Mouse (Mus musculus) neural tube, embryonic 13.5 days (tissue): ENCODE measurements around the gene 6030468B19Rik. TPM values are rescaled to one million over a fixed set of nuclear protein-coding genes. Genes with fewer than 3 reads are reported as not detected.
"Not testable (repeated sequence)": the region's sequence is repeated elsewhere in the genome, so short reads cannot be mapped to it uniquely, and the experiment has no call there.

ENCODE experiments used
- ATAC-seq: fragments of 200-750 bp; cut with Nextera tagmentation; 2 replicates; pipeline ENCODE4 v1.8.0; 2017; ENCODE audit warnings: low read depth, mild to moderate bottlenecking, moderate TSS enrichment, moderate library complexity
- H3K27ac ChIP-seq: fragments of 300-500 bp; sonication (generic); replicated peaks from 2 replicates; pipeline ENCODE4 v1.5.1; 2015; ENCODE audit warnings: moderate library complexity, mild to moderate bottlenecking, inconsistent platforms
- H3K27me3 ChIP-seq: fragments of 300-500 bp; sonication (generic); 2 replicates; pipeline ENCODE4 v1.6.1; 2015; ENCODE audit warnings: mild to moderate bottlenecking, inconsistent platforms
- H3K36me3 ChIP-seq: fragments of 300-500 bp; sonication (generic); 2 replicates; pipeline ENCODE4 v1.6.1; 2015; ENCODE audit warnings: mild to moderate bottlenecking, inconsistent platforms
- H3K4me1 ChIP-seq: fragments of 300-500 bp; sonication (generic); replicated peaks from 2 replicates; pipeline ENCODE4 v1.6.1; 2015; ENCODE audit warnings: inconsistent platforms
- H3K4me2 ChIP-seq: fragments of 300-500 bp; sonication (generic); 2 replicates; pipeline ENCODE4 v1.6.1; 2015; ENCODE audit warnings: inconsistent platforms, mild to moderate bottlenecking, moderate library complexity
- H3K4me3 ChIP-seq: fragments of 300-500 bp; sonication (generic); 2 replicates; pipeline ENCODE4 v1.5.1; 2015; ENCODE audit warnings: mild to moderate bottlenecking, inconsistent platforms
- H3K9ac ChIP-seq: fragments of 300-500 bp; sonication (generic); 2 replicates; pipeline ENCODE4 v1.6.1; 2015; ENCODE audit warnings: moderate library complexity, mild to moderate bottlenecking, inconsistent platforms
- H3K9me3 ChIP-seq: fragments of 300-500 bp; sonication (generic); 2 replicates; pipeline ENCODE4 v1.6.1; 2016; ENCODE audit warnings: inconsistent platforms
- WGBS: fragments of 180-500 bp; shearing (Covaris S2); methylation state at CpG from one replicate; pipeline ENCODE4 v1.1.7; 2015; 5-methylcytosine and 5-hydroxymethylcytosine counted together
- polyA plus RNA-seq: library from polyadenylated mRNA; unstranded; fragments of >200 nt; fragmentation: Nextera tagmentation; extraction: Ambion mirVana; gene quantifications from 2 replicates; pipeline ENCODE4 v1.2.1, GENCODE M21; 2015

The 6030468B19Rik gene
- polyA plus RNA-seq, 1 experiment from 2014 or later = 0.18 TPM

- Histone ChIP-seq H3K36me3 (no peaks in the 10 kb centered on the region), H3K4me1 (peaks cover 58% of the 10 kb centered on the region), H3K4me3 (peak overlapping the region; percentile 32), H3K27me3 (peaks cover 49% of the 10 kb centered on the region), H3K27ac (peak overlapping the region; percentile 78), H3K9ac (peak overlapping the region; percentile 66), H3K4me2 (peak overlapping the region; percentile 57), H3K9me3 (no peaks in the 10 kb centered on the region)
- 4% methylated on average over 17 of the region's 17 CpGs for WGBS
- ATAC-seq = peak; percentile 17; the same call in 1 of the 2 replicates
Measured at GRCm38 (mm10) chr11:117780199-117780515, 17.3 kb upstream of the 6030468B19Rik start.

- ATAC-seq = no peak
- H3K9ac ChIP-seq = peak overlapping the region; percentile 66; the same call in 1 of the 2 replicates
- no peaks in the 10 kb centered on the region for H3K9me3 ChIP-seq
- WGBS = 6% methylated on average over 19 of the region's 19 CpGs
- peaks cover 54% of the 10 kb centered on the region for H3K27me3 ChIP-seq
- no peaks in the 10 kb centered on the region for H3K36me3 ChIP-seq
- H3K4me2 ChIP-seq = peak overlapping the region; percentile 57
- peak overlapping the region; percentile 32 for H3K4me3 ChIP-seq
- H3K27ac ChIP-seq = peak overlapping the region; percentile 78
- H3K4me1 ChIP-seq = peaks cover 58% of the 10 kb centered on the region
Measured at GRCm38 (mm10) chr11:117780582-117781111, 16.8 kb upstream of the 6030468B19Rik start.

GRCm38 (mm10) chr11:117781199-117781821 is 16.1 kb upstream of the 6030468B19Rik start:
- ATAC-seq = no peak
- H3K9ac ChIP-seq = no peak overlapping the region
- peak overlapping the region; percentile 52 for H3K27ac ChIP-seq
- H3K4me2 ChIP-seq = peak overlapping the region; percentile 57
- H3K4me1 ChIP-seq = peaks cover 58% of the 10 kb centered on the region
- 23% methylated on average over 18 of the region's 18 CpGs for WGBS
- peak overlapping the region; percentile 32; the same call in 1 of the 2 replicates for H3K4me3 ChIP-seq
- peaks cover 54% of the 10 kb centered on the region for H3K27me3 ChIP-seq
- no peaks in the 10 kb centered on the region for H3K9me3 ChIP-seq
- H3K36me3 ChIP-seq = no peaks in the 10 kb centered on the region

- H3K4me3 ChIP-seq = peak within 1 kb of the TSS; percentile 32
- H3K9me3 ChIP-seq = no peaks in the 10 kb centered on the region
- H3K4me1 ChIP-seq = peaks cover 58% of the 10 kb centered on the region
- ATAC-seq = no peak
- H3K4me2 ChIP-seq = peak within 1 kb of the TSS; percentile 57
- peak within 1 kb of the TSS; percentile 61 for H3K9ac ChIP-seq
- H3K36me3 ChIP-seq = no peaks in the 10 kb centered on the region
- peak within 1 kb of the TSS; percentile 52 for H3K27ac ChIP-seq
- WGBS = 37% methylated on average over 24 of the region's 24 CpGs
- peaks cover 54% of the 10 kb centered on the region for H3K27me3 ChIP-seq
Measured at GRCm38 (mm10) chr11:117781993-117782704, 15.3 kb upstream of the 6030468B19Rik start, which contains the start of the genes Tmc8 and Tmc6. Gene Tmc8, plus strand, starts transcription at chr11:117782076. Gene Tmc6, minus strand, starts transcription at chr11:117782198.

- Histone ChIP-seq H3K4me2 (peak overlapping the region; percentile 56), H3K27ac (0 out of 2 replicates have a peak overlapping the region, but pooled peaks have one; percentile 42), H3K4me3 (peak overlapping the region; percentile 26), H3K9ac (peak overlapping the region; percentile 61), H3K27me3 (peaks cover 54% of the 10 kb centered on the region), H3K4me1 (peaks cover 56% of the 10 kb centered on the region), H3K9me3 (no peaks in the 10 kb centered on the region), H3K36me3 (no peaks in the 10 kb centered on the region)
- ATAC-seq = no peak
- WGBS = 51% methylated on average over 9 of the region's 9 CpGs
Measured at GRCm38 (mm10) chr11:117782705-117783034, 14.8 kb upstream of the 6030468B19Rik start.

GRCm38 (mm10) chr11:117783089-117783488 is 14.4 kb upstream of the 6030468B19Rik start:
- peak overlapping the region; percentile 26 for H3K4me3 ChIP-seq
- WGBS = 5% methylated on average over 31 of the region's 31 CpGs
- peak; percentile 27; the same call in 1 of the 2 replicates for ATAC-seq

GRCm38 (mm10) chr11:117783683-117784309 is 13.7 kb upstream of the 6030468B19Rik start:
- peak overlapping the region; percentile 61 for H3K9ac ChIP-seq
- no peak overlapping the region for H3K27ac ChIP-seq
- peak overlapping the region; percentile 56 for H3K4me2 ChIP-seq
- 28% methylated on average over 10 of the region's 10 CpGs for WGBS
- peaks cover 54% of the 10 kb centered on the region for H3K27me3 ChIP-seq
- no peaks in the 10 kb centered on the region for H3K9me3 ChIP-seq
- no peak overlapping the region for H3K4me3 ChIP-seq
- no peak for ATAC-seq
- no peaks in the 10 kb centered on the region for H3K36me3 ChIP-seq
- peaks cover 45% of the 10 kb centered on the region for H3K4me1 ChIP-seq

More at GRCm38 (mm10) chr11:117783089-117783488, 14.4 kb upstream of the 6030468B19Rik start:
- no peaks in the 10 kb centered on the region for H3K9me3 ChIP-seq
- peaks cover 52% of the 10 kb centered on the region for H3K4me1 ChIP-seq
- peak overlapping the region; percentile 61 for H3K9ac ChIP-seq
- 0 out of 2 replicates have a peak overlapping the region, but pooled peaks have one; percentile 42 for H3K27ac ChIP-seq
- peak overlapping the region; percentile 56 for H3K4me2 ChIP-seq
- no peaks in the 10 kb centered on the region for H3K36me3 ChIP-seq
- H3K27me3 ChIP-seq = peaks cover 54% of the 10 kb centered on the region

- no peak overlapping the region for H3K4me3 ChIP-seq
- ATAC-seq = no peak
- H3K4me2 ChIP-seq = no peak overlapping the region
- no peaks in the 10 kb centered on the region for H3K9me3 ChIP-seq
- H3K27ac ChIP-seq = no peak overlapping the region
- 10% methylated on average over 10 of the region's 10 CpGs for WGBS
- no peak overlapping the region for H3K9ac ChIP-seq
- no peaks in the 10 kb centered on the region for H3K36me3 ChIP-seq
- peaks cover 49% of the 10 kb centered on the region for H3K27me3 ChIP-seq
- H3K4me1 ChIP-seq = peaks cover 27% of the 10 kb centered on the region
Measured at GRCm38 (mm10) chr11:117786294-117786693, 11.2 kb upstream of the 6030468B19Rik start.

GRCm38 (mm10) chr11:117788481-117788880 is 9.0 kb upstream of the 6030468B19Rik start:
- H3K9ac ChIP-seq, H3K9me3 ChIP-seq, H3K36me3 ChIP-seq, H3K27ac ChIP-seq, ATAC-seq, H3K4me3 ChIP-seq, H3K4me2 ChIP-seq: not testable (repeated sequence)
- Histone ChIP-seq H3K27me3 (peaks cover 46% of the 10 kb centered on the region), H3K4me1 (peaks cover 13% of the 10 kb centered on the region)
- 83% methylated on average over 7 of the region's 7 CpGs for WGBS

GRCm38 (mm10) chr11:117790286-117790685 is 7.2 kb upstream of the 6030468B19Rik start:
- 7% methylated on average over 14 of the region's 14 CpGs for WGBS
- Histone ChIP-seq H3K27ac (no peak overlapping the region), H3K27me3 (peaks cover 30% of the 10 kb centered on the region), H3K4me1 (peaks cover 11% of the 10 kb centered on the region), H3K4me2 (peak overlapping the region; percentile 30), H3K36me3 (no peaks in the 10 kb centered on the region), H3K4me3 (no peak overlapping the region), H3K9ac (no peak overlapping the region), H3K9me3 (no peaks in the 10 kb centered on the region)
- no peak for ATAC-seq

- ATAC-seq = no peak
- peaks cover 11% of the 10 kb centered on the region for H3K4me1 ChIP-seq
Measured at GRCm38 (mm10) chr11:117790703-117791440, 6.6 kb upstream of the 6030468B19Rik start.

More at GRCm38 (mm10) chr11:117790703-117791440, 6.6 kb upstream of the 6030468B19Rik start:
- 38% methylated on average over 23 of the region's 23 CpGs for WGBS
- H3K9ac ChIP-seq = no peak overlapping the region
- no peaks in the 10 kb centered on the region for H3K36me3 ChIP-seq
- H3K4me2 ChIP-seq = peak overlapping the region; percentile 30
- H3K27me3 ChIP-seq = peaks cover 26% of the 10 kb centered on the region
- no peak overlapping the region for H3K4me3 ChIP-seq
- no peaks in the 10 kb centered on the region for H3K9me3 ChIP-seq
- H3K27ac ChIP-seq = no peak overlapping the region
